Mouse (Mus musculus) E14TG2a.4 (cell line): ENCODE data around the gene Sptssa.

ENCODE experiments used
- CTCF ChIP-seq: conservative IDR thresholded peaks from 2 replicates; pipeline ENCODE4 v1.5.1; 2014; ENCODE audit warnings: low read length
- NANOG ChIP-seq: IDR thresholded peaks from 2 replicates; pipeline ENCODE4 v1.6.1; 2014; ENCODE audit warnings: borderline replicate concordance, low read length, mixed read lengths
- POU5F1 ChIP-seq: IDR thresholded peaks from 2 replicates; pipeline ENCODE4 v1.6.1; 2014; ENCODE audit warnings: low read length, borderline replicate concordance

DNA sequence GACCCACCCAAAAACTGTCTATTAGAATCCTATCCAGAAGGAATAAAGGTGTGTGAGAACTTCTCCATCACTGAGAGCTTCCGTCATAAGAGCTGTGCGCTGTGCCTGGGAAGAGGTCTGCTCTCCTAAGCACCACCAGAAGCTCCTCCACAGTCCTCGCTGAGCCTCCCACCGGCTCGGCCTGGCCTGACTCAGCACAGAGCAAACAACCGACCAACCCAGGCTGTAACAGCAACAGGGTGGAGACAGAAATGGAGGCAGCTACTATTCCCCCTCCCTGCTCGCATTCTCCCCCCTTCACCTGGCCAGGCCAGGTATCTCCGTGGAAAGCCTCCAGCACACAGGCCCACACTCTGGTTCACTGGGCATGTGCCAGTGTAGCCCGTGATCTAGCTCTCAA is 20.3 kb upstream of the Sptssa start:
- no peak for TF ChIP-seq CTCF
- TF ChIP-seq NANOG = no peak
- TF ChIP-seq POU5F1 = no peak
